Mouse (Mus musculus) kidney, postnatal 36 days (tissue): Measurements from ENCODE around the gene Blvra.

Experiments
- DNase-seq, 2 experiments: peaks; one replicate each; pipeline ENCODE4 v3.0.0; 2021 to 2022; ENCODE audit warnings: mixed read lengths in 2 of 2

Gene Blvra

DNA sequence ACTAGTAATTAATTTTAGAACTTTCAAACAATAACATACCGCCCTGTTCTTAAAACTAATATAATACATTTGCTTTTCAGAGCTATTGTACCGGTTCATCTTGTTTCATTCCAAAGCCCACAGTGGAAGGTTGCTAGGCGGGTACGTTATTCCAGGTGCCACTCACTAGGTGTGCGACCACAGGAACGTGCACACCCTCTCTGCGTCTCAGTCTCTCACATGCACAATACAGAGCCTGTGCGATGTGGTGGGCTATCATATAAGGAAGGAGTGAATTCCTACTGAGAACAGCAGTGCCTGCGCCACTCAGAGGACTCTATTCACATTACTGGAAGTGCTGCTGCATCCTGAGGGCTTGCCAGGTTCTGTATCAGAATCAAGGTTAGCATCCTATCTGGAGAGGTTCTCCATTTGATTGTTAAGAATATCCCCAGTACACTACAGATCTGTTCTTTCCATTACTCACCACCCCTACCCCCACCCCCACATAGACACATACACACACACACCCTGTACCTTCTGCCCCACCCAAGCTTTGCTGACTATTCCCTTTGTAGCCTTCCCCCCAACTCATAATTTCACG is 67.5 kb downstream of the Blvra start:
- no peak for DNase-seq

DNA sequence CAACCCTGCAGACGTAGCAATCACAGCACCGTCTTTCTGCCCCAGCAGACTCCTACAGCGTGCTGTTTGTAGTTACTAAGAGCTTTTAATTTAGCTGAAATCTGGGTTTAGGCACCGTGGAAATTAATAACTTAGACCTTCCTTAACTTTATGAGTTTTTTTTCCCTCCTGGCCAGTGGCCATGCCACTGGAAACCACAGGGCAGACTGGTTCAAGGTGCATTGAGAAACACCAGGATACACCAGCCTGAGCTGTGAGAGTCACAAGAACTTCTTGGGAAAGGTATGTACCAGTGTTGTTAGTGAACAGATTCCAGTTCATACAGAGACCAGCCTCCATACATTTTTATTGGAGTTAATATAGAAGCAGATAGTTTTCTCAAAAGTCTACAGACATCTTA is 68.0 kb downstream of the Blvra start:
- peak; percentile 22 to 57 for DNase-seq

DNA sequence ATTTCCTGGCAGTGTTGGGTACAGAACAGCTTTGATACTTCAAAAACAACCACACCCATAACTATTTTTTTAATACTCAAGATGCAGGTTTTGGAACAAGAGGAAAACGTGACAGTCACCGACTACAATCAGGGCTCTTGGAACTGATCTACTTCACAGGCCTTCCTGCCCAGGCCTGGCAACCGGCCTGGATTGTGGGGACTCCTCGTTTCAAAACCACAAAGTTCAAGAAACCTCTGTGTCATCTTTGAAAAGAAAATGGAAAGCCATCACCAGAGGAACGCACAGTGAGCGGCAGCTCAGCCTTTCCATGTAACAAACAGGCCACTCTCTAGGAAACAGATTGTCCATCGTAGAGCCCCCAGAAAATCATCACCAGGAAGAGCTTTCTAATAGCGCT is 68.6 kb downstream of the Blvra start:
- peak in 1 of 2 experiments; percentile 34 for DNase-seq

- DNase-seq, result no peak
Measured at GRCm38 (mm10) chr2:127139605-127140004, 69.1 kb downstream of the Blvra start.

DNA sequence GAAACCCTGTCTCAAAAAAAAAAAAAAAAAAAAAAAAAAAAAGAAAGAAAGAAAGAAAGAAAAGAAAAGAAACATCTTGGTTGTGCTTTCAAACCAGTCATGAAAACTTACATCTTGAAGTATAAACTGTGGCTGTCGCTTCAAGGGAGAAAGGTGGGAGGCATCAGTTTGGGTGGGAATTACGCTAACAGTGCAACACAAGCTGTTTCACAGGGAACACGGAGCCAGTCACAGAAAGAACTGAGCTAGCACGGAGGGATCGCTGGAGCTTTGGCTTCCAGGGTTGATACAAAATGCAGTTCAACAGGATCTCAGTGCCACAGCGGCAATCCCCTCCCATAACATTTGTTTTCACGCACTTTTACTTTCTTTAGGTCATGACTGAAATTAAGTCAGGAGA is 69.5 kb downstream of the Blvra start:
- no peak for DNase-seq

DNA sequence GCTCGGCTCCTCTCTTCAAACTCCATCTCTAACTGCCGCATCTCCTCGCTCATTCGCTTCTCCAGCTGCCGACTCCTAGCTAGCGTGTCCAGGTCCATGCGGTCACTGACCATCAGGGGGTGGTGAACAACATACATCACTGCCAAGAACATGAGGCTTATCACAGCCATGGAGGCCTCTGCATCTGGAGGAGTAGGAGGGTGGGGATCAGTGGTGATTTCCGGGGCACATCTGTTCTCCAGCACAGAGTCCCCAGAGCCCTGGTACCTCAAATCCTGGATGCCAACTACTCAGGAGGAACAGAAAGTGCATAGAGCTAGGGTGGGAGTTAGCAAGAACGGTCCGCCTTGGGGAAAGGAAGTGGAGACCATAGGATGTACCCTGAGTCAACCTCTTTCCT is 71.6 kb downstream of the Blvra start:
- no peak for DNase-seq

DNA sequence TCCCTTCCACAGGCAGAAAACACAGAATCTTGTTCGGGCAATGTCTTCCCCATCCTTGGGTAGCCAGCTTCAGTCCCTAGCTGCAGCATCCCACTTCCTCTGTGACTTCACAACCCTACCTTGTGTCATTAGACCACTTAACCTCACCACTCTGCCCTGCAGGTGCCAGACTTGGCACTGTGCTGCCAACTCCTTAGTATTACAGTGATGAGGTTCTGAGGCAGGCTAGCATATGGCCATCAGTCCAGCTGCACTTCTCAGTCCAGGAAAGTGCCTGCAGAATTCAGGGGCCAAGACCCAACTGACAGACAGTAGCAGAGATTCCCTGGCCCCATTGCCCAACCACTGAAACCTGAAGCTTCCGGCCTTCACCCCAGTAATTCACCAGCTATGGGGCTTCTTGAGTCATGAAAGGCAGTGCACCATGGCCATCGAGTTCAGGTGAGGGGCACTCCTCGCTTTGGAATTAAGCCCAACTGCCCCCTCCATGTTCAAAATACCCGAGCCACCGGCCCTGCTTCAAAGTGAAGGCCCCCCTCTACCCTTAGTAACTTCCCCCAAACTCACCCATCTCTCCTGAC is 72.2 kb downstream of the Blvra start:
- DNase-seq, result no peak

DNA sequence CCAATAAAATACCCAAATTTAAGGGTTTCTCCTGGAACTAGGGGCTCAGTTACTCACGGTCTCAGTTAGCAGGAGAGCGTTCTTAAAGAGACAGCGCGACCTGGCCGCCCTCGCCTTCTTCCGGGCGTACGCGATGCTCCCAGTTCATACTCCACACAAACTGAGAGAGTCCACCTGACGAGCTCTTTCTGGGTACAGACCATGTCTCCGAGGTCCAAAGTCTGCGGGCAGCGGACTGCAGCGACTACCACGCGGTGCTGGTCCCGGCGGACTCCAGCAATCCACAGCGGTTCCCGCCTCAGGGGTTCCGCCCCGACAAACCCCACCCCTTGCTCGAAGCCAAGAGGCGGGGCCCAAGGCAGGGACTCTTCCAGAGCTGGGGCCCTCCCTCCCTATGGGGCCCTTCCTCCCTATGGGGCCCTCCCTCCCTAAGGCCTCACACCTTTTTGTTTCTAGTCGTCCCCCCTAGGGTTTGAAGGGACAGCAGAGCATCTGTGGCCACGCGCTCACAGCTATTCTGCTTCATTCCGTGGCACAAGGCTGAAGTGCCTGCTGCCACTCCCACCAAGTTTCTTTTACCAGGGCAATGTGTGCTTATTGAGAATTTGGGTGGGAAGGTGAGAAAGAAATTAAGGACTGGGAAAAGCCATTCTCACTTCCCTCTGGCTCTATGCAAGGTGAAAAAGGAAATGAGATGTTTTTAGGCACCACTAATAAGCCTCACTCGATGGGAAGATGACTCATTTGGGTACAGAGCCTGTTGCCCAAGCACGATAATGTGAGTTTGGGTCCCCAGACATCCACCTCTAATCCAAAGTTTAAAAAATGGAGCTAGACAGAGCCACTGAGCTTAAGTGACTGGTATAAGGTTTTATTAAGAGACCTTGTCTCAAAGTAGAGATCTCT is 72.9 kb downstream of the Blvra start, which contains the start of gene Itpripl1:
Gene Itpripl1, minus strand, starts transcription at position 285 of the 906 bp plus-strand sequence.
- peak; percentile 94 for DNase-seq

DNA sequence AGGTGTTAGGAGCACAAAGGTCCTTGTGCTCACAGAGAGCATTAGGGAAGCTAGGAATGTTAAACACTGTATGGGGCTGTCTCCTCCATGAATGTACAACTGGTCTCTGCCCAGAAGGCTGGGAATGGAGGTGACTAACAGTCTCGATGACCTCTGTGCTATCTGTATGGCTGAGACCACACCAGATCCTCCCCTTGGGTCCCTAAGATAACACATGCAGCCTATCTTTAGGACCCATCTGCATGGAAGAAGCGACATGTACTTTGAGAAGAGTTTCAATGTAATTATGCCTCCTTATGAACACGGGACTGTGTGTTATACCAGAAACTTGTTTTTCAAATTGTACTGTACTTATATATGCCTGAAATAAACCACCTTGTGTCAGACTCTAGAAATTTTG is 75.2 kb downstream of the Blvra start:
- DNase-seq, result no peak
